Mouse (Mus musculus): ENCODE data around the gene Pknox2.

Pknox2 gene

DNA sequence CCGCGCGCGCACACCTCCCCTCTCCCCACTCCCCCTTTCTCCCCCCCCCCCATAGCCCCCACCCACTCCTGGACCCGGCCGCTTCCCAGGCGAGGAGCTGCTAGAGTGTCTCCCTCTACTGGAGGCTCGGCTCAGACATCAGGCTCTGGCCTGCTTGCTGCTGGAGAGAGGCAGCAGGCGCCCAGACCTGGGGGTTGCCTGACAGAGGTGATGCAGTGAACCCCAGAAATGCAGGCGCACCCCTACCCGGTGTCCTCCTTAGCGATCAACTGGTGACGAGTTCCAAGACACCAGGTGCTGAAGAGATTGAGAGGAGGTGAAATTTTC is at the start of gene Pknox2:
Gene Pknox2, minus strand, starts transcription at position 49 of the 327 bp plus-strand sequence.
- no peak for DNase-seq

DNA sequence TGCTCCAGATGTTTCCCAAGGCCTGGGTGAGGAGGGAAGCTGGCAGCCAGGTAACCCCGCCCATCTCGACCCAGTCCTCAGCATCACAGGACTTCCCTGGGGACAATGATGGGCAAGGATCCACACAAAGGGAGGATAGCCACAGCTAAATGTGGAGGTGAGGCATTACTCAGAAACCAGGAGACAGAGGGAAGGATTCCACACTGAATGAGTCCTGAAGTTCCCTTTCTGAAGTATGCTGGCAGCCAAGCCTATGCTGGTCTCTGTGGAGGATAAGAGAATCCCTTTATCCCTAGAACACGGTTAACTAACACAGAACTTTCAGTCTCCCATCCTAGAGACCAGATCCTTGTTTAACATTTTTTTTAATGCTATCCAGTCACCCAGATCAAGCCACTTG is 40.8 kb upstream of the Pknox2 start:
- no peak for DNase-seq

DNA sequence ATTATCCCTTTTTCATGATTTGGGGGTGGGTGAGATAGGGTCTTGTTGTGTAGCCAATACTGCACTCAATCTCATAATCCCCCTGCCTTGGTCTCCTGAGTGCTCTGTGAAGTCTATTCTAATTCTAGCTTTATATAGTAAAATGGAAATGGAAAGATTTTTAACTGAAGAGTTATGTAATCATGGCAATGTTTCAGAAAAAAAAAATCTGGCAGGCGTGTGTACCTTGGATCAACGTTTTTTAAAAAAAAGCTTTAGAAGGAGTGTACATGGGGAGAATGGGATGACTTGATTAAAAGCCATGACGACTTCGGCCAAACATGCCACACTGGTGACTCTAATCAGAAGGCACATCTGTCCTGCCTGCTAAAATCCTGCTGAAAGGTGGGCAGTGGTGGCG is 40.2 kb upstream of the Pknox2 start:
- DNase-seq, result no peak

DNA sequence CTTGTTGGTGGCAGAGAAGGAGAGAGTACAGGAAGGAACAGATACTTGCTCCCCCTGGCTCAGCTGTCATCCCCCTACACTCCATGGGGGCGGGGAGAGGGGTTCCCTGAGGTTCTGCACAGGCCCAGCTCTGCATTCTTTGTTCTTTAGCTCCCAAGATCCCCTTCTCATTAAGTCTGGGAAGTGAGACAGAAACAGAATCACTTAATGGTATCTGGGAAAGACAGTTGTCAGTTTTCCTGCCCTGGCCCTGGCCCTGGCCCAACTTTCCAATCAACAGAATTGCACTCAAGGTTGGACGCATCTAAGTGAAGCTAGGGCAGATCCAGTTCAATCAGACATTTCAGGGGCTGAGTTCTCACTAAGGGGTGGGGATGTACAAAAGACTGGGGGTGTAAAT is 36.0 kb upstream of the Pknox2 start:
- peak; percentile 61 for DNase-seq

DNA sequence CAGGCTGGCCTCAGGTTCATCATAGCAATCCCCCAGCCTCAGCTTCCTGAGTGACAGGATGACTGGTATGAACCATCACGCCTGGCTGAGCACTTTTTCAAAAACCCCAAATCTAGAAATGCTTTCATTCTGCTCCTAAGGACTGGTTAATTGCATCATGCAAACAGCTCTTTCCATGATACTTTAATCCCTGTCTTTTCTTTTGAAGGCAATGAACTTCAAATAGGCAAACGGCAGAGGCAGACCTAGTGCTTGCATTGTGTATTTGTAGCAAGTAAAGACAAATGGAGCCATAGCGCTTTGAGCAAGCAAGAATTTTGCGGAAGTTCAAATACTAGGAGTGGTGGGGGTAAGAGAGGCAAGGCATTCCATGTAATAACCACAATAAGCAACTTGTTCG is 34.4 kb upstream of the Pknox2 start:
- peak; percentile 58 for DNase-seq

DNA sequence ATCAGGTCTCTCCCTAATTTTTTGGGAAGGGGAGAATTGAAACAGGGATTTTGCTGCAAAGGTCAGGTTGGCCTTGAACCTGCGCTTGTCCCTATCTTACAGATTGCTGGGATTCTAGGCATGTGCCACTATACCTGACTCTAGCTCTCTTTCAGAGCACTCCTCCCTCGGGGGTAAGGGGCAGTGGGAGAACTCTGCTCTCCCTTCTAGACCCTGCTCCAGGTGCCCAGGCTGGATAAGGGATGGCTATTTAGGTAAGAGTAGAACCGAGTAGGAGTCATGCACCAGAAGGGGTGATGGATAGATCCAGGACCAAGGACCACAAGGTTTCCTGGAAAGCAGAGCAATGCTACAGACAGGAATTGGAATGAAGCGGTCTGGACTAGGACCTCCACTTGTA is 32.4 kb upstream of the Pknox2 start:
- no peak for DNase-seq

DNA sequence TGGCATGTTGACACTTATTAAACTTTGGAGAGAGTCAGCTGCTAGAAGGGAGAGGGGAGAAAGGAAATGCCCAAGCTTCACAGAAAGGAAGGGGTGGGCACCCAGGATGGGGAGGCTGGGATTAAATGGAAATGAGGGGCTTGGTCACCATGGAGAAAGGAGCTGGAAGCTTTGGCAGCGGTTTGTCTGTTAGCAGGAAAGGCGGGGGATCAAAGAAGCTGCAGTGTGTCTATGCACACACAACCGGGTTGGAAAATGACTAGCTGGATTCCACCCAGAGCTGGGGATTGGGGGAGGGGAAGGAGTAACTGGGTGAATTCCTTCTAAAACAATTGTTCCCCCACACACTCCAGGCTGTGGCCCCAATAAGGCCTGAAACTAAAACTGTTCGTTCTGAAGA is 31.7 kb upstream of the Pknox2 start:
- peak; percentile 61 for DNase-seq

DNA sequence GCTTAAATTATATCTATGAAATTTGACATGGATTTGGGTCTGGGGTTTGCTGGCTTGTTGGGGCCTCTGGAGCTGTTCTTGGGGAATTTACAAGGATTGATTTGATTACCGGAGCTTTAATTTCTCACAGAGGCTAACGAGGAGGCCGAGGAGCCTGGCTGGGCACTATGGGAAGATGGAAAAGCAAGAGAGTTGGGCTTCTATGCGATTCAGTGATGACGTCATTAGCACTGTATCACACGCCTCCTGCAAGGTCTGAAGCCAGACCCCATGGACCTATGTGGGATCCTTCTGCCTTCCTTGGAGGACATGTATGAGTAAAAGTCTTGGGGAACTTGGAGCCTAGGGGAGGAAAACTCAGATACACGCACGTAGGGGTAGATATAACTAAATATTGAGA is 30.3 kb upstream of the Pknox2 start:
- peak; percentile 46 for DNase-seq

DNA sequence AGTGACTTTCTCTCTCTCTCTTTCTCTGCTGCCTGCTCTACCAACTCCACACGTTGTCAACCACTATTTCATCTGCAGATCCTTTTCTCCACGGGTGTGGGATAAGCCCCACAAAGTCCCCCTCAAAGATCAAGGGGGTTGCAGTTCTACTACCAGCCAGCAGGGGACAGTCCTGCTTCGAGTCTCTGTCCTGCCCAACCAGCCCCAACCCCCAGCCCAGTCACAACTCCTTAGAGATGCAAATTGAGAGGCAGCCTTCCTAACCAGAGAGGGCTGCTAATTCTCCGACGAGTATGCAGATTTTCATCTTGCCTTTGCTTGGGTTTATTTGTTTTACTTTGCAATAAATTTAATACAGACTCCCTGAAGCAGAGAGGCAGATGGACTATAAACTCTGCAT is 29.9 kb upstream of the Pknox2 start:
- peak; percentile 83 for DNase-seq

DNA sequence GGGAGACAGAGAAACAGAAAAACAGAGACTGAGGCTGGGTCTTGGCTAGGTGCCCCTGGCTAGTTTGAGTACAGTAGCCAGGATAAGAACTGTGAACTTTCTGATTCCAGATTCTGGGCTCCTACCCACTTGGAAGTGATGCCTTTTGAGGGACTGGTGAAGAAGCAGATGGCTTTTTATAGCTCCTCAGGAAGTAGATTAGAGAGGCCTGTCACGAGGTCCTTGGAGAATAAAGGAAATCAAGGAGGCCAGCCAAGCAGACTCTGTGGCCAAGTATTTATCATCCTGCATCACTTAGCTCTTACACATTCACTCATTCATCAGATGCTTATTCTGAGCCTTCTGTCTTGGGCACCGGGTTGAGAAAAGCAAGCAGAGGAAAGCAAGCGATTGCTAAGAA is 28.8 kb upstream of the Pknox2 start:
- DNase-seq, result no peak

DNA sequence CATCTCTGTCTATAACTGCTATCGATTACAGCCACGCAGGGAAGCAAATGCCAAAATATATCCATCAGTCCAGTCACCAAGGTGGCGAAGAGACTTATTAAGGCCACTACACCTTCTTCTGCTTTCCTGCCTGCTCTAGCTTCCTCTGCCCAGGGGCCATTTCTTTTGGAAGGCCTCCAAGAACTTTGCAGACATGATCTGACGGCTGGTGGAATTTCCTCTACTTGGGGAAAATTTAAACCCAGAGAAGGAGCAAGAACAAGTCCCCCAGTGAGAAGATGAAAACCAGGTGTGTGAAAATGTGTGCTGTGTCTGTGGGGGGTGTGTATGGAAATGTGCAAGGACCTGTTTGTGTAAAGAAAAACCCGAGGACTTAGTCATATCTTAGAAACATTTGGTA is 26.2 kb upstream of the Pknox2 start:
- no peak for DNase-seq

DNA sequence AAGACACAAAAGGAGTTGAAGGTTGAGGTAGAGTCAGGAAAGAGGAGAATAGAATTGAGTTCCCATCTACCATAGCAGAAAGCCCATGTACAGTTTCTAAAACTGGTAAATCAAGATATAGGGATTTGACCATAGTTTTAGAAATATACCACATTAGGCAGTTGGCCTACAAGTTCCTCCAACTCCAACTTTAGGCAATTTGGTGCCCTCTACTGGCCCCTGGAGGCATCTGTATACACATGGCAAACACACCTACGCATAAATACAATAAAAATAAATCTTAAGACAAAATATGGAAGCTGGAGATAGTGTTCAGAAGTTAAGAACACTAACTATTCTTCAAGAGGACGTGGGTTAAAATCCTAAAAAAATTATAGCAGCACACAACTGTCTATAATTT is 19.7 kb upstream of the Pknox2 start:
- no peak for DNase-seq

DNA sequence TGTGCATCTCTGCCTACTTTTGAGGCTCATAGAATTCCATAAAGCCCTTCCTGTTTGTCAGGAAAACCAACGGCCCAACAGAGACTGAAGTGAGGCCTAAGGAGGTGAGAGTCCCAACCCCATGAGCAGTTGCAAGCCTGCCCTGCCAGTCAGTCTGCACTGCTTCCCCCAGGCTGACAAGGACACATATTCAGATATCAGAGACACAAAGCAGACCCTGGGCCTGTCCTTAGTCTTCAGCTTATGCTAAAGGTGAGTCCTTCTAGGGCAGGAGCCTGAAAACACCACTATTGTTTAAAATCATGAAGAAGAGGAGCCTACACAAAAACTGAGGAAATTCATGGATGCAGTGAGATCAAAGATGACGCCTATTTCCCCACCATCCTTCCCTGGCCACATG is 13.5 kb upstream of the Pknox2 start:
- DNase-seq, result no peak

DNA sequence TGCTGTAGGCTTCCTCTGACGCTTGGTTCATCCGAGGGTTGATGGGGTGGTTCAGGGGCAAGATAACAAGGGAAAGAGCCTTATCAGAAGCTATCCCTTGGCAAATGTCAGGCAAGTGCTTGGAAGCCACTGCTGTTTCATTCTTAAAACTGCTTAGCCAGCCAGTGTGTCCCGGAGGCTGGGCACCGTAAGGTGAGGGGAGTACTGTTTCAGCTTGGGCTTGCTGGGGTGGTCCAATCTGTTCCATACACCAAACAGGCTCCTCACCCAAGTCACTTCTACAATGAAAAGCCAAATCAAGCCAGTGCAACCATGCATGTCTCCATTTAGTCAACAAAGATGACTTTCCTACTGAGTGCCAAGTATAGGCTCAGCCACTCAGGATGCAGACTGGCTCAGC is 679 bp upstream of the Pknox2 start:
- no peak for DNase-seq

DNA sequence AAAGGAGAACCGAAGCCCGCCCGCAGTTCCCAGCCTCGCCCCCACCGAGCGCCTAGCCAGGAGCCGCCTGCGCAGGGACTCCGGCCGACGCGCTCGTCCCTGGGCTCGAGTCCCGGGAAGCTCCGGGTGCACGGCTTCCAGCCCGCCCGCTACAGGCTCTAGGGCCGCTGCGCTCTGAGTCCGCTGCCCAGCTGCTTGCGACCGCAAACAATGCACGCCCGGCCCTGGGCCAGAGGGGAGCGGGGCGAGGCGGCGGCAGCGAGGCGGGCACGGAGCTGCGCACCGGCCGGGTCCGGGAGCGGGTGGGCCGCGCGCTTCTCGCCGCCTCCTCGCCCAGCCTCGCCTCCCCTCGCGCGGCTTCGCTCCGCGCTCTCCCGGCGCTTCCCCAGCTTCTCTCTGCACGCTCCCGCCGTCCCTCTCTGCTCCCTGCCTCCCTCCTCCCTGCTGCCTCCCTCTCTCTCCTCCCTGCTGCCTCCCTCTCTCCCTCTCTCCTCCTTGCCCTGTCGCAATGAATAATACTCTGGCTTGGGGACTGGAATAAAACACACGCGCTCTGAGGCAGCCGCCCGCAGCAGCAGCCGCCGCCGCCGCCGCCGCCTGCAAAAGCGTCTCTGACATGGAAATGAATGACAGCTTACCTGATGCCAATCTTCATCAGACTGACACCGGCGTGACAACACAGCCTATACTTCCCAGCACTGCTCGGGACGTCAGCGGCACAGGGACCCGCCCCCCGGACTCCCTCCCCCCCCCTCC is 426 bp downstream of the Pknox2 start:
- DNase-seq, result peak; percentile 96

DNA sequence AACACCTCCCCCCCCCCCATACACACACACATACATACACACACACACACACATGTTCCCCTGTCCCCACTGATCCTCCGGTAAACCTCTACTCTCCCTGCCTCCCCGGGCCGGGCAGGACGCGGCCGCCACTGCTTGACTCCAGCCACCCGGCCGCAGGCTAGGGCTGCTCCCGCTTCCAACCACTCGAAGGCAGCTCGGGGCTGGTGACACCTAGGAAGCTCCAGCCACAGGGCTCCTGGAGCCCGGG is 929 bp downstream of the Pknox2 start:
- DNase-seq, result no peak

DNA sequence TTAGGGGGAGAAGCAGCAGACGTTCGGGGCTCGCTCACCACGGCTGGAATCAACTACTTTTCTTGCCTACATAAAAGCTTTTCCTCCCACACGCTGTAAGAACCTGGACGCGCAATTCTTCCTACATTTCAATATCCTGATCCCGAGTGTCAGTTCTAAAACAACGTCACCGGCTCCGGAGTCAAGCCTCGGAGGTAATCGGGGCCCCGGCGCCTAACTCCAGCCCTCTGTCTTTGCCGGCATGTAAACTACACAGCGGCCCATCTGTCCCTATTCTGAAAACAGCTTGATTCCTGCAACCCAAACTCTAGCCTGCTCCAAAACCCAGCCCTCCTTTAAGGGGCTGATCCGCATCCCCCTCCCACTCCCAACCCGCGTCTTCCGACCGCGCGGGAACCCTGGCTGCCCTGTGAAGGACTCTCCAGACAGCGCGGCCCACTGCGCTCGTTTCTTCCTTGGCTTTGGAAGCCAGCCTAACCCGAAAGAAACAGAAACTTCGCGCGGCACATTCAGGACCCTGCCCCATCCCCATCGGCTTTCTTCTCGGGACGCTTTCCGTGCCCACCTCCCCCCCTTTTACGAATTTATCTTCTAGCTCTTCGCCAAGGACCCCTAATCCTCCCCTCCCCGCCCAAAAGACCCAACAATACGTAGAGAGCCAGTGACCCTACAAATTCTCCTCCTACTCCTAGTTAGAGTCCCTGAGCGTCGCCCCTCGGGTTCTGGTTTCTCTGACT is 1.4 kb downstream of the Pknox2 start:
- DNase-seq, result peak; percentile 60

DNA sequence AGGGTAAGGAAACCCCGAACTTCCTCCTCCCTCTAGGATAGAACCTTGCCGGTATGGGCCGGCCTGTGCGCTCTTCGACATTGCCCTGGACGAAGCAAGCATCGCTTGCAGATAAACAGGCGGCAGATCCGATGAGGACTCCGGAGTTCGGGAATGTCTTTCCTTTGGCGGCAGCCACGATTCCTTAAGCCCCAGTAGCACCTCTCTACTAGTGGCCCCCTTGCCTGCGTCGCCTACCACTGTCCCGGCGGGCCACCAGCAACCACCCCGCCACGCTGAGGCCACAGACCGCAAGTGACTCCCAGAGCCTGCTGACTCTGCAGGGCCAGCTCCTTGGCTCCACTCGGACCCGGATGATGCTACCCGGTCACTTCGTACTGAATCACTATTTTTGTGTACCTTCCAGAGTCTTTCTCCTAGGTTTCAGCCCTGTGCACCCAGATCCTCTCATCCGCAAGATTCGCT is 2.0 kb downstream of the Pknox2 start:
- DNase-seq, result peak; percentile 48

DNA sequence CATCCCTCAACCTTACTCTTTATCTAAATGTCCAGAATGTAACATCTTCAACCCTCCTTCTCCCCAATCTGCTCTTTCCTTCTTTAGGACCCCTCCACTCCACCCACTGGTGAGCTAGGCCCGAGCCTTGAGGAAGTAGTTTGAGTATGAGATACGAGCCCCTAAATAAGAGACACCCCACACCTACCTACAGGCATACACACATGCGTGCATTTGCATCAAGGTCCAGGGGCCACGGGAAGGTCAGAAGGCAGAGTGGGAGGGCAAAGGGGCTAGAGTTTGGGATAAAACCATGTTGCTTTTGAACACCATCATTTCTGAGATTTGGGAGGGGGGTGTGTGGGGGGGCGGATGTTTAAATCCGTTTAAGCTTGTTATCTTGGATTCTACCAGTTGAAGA is 2.5 kb downstream of the Pknox2 start:
- DNase-seq, result no peak

DNA sequence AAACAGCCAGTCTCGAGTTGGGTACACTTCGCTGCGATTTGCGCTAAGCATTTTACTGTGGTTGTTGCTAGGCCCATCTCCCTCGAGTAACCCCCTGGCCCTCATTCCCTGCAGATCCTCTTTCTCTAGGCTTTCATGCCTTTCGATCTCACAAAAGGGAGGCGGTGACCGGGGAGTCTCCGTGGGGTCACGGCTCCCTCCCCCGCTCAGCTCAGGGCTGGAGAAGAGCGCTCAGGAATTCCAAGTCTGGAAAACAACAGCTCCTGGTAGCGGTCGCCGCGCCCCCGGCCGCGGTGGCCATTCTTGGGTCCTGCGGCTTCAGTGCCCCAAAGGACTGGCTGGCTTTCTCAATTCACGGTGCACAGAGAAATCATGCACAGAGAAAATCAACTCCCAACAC is 3.0 kb downstream of the Pknox2 start:
- peak; percentile 76 for DNase-seq

DNA sequence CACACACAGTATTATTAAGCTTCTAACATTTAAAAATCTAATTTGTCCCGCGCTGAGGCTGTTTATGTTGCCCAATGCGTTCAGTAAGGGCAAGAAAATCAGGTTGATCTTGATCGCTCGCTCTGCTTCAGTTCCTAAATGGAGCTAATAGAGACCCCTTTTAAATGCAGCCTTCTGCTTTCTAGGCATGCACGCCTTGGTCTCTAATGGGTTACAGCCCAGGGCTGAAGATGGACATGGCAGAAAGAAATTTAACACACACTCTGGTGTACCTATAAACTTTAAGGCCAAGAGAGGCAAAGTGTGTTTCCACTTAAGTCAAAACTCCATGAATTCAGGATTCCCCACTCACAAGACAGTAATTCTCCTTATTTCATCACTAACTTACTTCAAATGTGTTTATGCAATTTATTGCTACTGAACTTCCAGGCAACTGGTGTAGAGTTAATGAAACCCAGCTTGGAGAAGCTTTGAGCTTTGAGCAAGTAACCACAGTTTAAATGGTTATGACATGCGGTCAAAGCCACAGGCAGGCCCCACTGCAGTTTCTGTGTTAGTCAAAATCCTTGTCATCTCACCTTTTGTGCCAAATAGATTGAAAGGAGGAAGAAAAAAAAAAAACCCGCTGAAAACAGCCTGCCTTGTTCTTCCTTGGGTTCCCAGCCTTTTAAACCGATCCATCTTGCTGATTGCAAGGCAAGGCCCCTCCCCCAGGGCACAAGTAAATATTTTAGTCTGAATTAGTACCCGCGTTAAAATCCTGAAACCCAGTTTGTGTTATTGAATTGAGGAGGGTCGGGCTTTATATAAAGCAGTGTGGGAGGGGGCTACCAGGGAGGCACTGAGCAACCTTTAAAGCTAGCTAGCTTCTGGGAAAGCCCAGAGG is 3.9 kb downstream of the Pknox2 start:
- DNase-seq, result no peak

DNA sequence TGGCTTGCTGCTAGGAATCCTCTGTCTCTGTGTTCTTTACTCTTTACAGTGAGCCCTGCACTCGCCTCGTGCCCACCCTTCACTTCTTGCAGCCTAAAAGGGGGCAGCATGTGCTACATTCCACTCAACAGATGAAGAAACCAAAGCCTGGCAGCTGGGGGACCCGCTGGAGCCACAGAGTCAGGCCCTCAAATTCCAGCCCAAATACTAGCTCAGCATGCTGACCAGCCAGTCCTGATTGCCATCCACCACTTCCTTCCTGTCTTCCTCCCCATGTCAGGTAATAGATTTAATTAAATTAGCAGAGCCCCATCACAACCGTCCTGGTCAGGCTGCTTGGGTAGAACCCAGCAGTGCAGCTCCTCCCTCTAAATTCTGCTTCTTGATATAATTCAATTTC is 5.1 kb downstream of the Pknox2 start:
- no peak for DNase-seq

DNA sequence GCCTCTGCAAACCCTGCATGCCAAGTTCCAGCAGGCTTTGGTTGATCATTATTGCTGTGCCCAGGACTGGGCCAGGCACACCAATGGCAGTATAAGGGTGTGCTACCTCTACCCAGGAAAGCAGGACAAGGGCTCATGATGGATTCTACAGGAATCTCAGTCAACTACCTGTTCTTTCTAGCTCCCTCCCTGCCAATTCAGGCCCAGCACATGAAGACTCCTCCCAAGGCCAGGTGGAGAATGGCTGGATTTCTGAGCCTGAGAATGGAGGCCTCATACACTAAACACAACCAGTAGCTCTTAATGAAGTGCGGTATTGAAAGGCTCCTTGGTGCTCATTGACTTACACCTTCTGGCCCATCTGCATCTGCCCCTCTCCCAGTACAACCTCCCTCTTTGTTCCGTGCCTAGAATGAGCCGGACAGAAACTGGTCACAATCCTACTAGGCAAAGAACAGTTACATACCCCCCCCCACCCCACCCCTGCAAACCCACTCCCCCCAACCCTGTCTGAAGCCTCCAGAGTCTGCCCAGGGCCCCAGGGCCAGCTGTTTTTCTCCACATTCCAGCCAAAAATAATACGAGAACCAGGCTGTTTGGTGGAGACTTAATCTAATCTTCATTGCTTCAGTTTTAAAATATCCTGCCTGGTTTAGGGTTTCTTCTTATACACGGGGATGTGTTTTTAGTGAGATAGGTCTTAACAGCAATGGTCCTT is 6.6 kb downstream of the Pknox2 start:
- no peak for DNase-seq

Measured in retina, postnatal 1 day (tissue).